Mouse (Mus musculus) stomach, postnatal 0 days (tissue): ENCODE data around the gene Daam1.

Experiments
- CTCF ChIP-seq: IDR thresholded peaks from 2 replicates; pipeline ENCODE4 v1.5.1; 2016; ENCODE audit warnings: antibody characterized with exemption, low read depth, mild to moderate bottlenecking, moderate library complexity
- EP300 ChIP-seq: optimal IDR thresholded peaks from 2 replicates; pipeline ENCODE3; 2016; ENCODE audit warnings: antibody characterized with exemption

DNA sequence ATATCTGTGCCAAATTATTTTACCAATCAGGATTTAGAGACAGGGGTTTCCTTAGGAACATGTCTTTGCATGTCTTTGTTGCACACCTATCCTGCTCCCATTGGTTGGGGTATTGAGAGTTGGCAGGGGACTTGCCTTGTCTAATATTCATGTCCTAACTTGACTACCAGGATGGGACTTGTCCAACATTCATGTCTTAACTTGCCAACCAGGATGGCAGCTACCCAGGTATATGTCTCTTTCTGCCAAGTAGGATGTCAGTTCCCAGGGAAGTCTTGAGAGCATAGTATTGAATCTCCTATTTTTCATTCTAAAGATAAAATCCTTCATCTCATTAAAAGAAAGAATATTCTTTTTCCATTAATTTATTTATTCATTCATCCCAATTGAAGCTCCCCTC is 44.4 kb upstream of the Daam1 start:
- TF ChIP-seq CTCF, result no peak
- no peak for TF ChIP-seq EP300
